Mouse (Mus musculus): ENCODE results near the gene Gm17581. TPM values are rescaled to one million over a fixed set of nuclear protein-coding genes. Genes with fewer than 3 reads are reported as not detected.
"Not testable (repeated sequence)": the region's sequence is repeated elsewhere in the genome, so short reads cannot be mapped to it uniquely, and the experiment has no call there.

Gene Gm17581
- polyA plus RNA-seq, 3 experiments from 2014 or later: not detected

DNA sequence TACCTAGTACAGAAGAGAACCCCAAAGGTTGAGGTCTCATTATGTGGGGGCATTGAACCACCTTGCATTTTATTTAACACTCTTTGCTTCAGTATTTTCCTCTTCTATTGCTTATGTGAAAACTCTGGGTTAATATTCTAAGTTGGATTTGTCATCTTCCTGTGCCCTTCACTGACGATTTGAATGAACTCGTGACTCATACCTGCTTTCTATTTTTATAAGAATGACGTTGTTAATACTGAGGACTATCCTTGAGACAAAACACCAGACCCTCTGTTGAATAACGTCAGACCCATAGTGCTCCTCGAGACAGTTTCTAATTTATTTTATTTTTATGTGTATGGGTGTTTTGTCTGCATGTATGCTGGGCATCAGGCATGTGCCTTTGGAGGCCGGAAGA lies 1.3 kb upstream of the Gm17581 start:
- ATAC-seq: no peak

GRCm38 (mm10) chr2:155735080-155735479 lies 586 bp downstream of the Gm17581 start:
- no peak for ATAC-seq

GRCm38 (mm10) chr2:155729158-155729645 lies 6.5 kb downstream of the Gm17581 start, which contains the start of gene Edem2:
Edem2 (minus strand) TSS chr2:155729475.
- peak; percentile 99 for ATAC-seq

- no peak for ATAC-seq
Measured at GRCm38 (mm10) chr2:155728742-155729141, 6.9 kb downstream of the Gm17581 start.

DNA sequence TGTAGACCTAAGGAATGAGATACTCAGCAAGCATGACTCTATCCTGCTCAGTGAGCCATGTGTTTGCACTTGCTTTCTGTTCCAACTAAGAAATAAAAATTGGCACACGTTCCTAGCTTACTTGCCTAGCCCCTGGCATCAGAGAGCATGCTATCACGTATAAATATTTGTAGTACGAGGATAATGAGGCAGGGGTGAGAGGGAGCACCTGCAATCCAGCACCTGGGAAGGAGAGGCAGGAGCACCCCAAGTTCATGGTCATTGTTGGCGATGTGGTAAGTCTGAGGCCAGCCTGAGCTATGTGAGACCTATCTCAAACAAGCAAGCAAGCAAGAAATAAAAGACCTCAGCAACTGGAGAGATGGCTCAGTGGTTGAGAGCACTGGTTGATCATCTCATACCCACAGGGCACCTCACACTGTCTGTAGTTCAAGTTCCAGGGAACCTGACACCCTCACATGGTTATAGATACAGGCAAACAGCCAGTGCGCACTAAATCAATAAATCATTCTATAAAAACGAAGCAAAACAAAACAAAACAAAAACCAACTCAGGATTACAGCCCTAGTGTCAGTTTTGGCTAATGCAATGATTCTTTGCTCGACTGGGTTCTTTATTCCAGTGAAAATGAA lies 7.8 kb downstream of the Gm17581 start:
- ATAC-seq: no peak

DNA sequence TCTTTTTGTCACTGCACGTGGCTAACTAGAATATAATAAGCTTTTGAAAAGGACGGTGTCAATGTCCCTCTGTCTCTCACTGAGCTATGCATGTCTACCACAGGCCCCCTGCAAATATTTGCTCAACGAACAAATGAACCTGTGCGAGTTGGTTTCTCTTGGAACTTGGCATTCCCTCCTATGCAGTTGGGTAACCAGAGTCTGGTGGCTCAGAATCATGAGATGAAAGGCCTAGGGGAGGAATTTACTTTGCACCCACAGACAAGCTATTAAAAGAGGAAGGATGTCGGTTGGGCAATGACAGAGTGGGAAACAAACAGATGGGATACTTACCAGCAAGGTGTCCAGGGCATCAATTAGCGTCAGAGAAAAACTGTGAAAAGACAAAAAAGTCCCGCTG lies 9.4 kb downstream of the Gm17581 start:
- no peak for ATAC-seq

- ATAC-seq: no peak
Measured at GRCm38 (mm10) chr2:155724526-155724925, 11.1 kb downstream of the Gm17581 start.

DNA sequence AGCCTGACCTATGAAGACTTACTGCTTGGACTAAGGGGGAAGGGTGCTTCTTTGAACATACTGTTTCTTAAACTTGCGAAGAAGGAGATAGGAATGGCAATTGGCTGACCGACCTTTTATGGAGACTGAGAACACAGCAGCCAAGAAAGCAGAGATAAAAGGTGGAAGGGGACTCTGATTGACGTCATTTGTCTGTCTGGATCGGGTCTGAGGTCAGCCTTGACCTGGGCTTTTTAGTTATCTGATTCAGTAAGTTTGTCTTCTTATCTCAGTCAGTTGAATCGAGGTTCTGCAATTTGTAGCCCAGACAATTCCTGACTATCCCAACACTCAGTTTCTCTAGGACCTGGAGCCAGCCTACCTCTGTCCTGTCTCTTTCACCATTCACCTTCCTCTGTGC lies 11.6 kb downstream of the Gm17581 start:
- ATAC-seq: no peak

DNA sequence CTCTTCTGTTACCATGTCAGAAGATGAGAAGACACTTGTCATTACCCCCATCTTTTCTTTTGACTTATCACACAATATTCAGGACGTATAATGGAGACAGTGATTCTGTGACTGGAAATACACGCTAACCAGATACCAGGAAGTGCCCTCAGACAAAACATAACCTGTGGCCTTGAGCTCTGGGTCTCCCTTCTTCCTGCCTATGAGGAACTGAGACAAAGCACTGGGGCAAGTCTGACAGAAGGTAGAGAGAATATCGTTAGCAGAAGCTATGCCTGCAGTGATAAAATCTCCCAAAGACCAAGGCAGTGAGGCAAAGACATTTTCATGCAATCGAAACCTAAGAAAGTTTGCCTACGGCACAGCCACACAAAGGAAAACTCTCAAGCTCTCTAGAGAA lies 15.1 kb downstream of the Gm17581 start:
- ATAC-seq: no peak

- ATAC-seq: no peak
Measured at GRCm38 (mm10) chr2:155717082-155717990, 18.3 kb downstream of the Gm17581 start.

DNA sequence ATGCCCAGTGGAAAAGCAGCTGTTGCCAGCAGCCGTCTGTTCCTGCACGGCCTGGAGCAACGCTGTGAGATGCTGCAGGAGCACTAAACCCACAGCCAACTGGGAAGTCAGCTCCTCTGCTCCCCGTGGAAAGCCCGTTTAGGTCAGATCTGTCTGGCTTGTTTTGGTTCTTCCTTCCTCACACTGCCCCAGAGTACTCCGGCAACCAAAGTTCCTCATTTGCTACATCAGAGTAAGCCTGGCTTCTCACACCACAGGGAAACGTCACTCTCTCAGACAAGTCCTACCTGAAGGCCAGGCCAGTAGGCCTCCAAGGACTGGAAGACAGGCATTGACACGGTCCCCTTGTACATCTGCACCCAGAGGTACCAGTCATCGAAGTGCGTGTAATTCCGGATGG lies 25.1 kb downstream of the Gm17581 start:
- no peak for ATAC-seq

DNA sequence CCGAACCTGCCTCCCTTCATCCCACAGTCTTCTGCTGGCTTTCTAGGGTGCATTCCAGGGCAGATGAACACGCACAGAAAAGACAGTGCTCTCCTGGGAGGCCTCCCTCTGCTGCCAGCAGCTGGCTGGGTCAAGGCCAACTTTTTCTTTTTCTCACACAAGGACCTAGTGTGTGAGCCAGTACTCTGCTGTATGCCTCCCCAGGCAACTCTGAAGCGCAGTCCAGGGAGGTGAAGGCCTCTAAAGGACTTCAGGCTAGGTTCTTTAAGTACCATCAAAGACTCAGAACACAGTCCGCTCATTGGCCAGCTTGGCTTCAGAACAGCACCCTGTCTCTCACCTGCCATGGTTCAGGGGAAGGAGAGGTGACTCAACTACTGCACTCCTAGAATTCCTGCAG lies 28.4 kb downstream of the Gm17581 start:
- ATAC-seq: no peak

DNA sequence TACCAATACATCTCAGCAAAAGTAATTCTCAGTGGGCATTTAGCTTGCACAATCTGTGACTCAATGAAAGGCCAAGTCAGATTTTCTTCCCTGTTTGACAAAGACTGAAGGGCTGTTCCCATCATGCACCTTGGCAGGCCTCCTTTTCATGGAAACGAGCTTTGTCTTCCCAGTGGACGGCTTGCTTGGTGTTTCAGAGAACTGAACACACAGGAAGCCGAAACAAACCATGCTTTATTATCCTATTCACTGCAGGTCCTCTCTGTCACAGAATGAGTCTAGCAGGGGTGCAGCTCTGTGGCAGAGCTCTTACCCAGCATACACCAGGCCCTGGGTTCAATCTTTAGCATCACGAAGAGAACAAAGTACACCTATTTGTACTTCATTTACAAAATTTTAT lies 32.0 kb downstream of the Gm17581 start:
- ATAC-seq: no peak

GRCm38 (mm10) chr2:155701399-155701919 lies 34.2 kb downstream of the Gm17581 start:
- ATAC-seq: no peak

DNA sequence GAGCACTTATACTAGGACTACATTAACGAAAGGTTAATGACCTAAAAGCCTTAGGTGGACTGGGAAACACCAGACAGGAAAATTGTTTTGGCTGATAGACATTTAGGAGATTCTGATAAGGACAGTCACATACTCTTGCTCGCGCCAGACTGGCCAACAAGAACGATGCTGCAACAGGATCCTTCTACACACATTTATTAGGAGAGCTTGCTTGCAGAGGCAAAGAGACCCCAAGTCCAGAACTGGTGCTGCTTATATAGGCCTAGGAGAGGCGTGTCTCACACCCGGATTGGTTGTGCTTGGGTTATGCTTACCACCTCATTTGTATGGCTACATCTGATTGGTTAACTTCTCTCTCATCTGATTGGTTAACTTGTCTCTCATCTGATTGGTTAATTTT lies 37.2 kb downstream of the Gm17581 start:
- ATAC-seq: not testable (repeated sequence)

- no peak for ATAC-seq
Measured at GRCm38 (mm10) chr2:155696851-155697250, 38.8 kb downstream of the Gm17581 start.

- peak; percentile 29 for ATAC-seq
Measured at GRCm38 (mm10) chr2:155696091-155696558, 39.5 kb downstream of the Gm17581 start.

GRCm38 (mm10) chr2:155695316-155695715 lies 40.4 kb downstream of the Gm17581 start:
- no peak for ATAC-seq

GRCm38 (mm10) chr2:155694564-155694963 lies 41.1 kb downstream of the Gm17581 start:
- no peak for ATAC-seq

- ATAC-seq: no peak
Measured at GRCm38 (mm10) chr2:155693136-155693535, 42.5 kb downstream of the Gm17581 start.

- ATAC-seq: peak; percentile 96
Measured at GRCm38 (mm10) chr2:155691723-155692493, 43.8 kb downstream of the Gm17581 start, which contains the start of gene Trpc4ap. Trpc4ap (minus strand) TSS chr2:155692384.

DNA sequence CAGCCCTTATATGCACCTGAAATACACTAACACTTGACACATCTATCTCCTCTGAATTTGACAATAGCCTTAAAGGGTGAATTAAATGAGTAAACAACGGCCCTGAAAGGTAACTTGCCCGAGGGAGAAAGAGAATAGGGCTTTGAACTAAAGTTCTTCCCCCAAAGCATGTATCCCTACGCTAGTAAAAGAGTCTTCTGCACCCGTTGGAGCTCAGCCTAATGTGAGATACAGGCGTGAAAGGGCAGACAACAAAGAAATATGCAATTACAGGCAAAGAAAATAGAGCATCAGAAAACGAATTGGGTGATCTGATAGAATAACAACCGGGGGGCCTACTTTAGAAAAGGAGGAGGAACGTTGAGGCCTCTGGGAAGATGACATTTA lies 44.3 kb downstream of the Gm17581 start:
- ATAC-seq: no peak

- ATAC-seq: no peak
Measured at GRCm38 (mm10) chr2:155689211-155689610, 46.5 kb downstream of the Gm17581 start.

All from inflammation-experienced regulatory T-cells, adult 6 months (primary cell).